Mouse (Mus musculus) midbrain, embryonic 15.5 days (tissue): ENCODE data around the gene Ly6g5c. TPM values are rescaled to one million over a fixed set of nuclear protein-coding genes. Genes with fewer than 3 reads are reported as not detected.

Source experiments
- ATAC-seq: fragments of 200-750 bp; cut with Nextera tagmentation; replicated peaks from 2 replicates; pipeline ENCODE4 v1.8.0; 2017; ENCODE audit warnings: moderate TSS enrichment
- H3K27ac ChIP-seq: fragments of 300-500 bp; sonication (generic); 2 replicates; pipeline ENCODE4 v1.5.1; 2015; ENCODE audit warnings: mild to moderate bottlenecking, inconsistent platforms
- H3K27me3 ChIP-seq: fragments of 300-500 bp; sonication (generic); replicated peaks from 2 replicates; pipeline ENCODE4 v1.6.1; 2015; ENCODE audit warnings: inconsistent platforms
- H3K36me3 ChIP-seq: fragments of 300-500 bp; sonication (generic); replicated peaks from 2 replicates; pipeline ENCODE4 v1.6.1; 2015; ENCODE audit warnings: inconsistent platforms
- H3K4me1 ChIP-seq: fragments of 300-500 bp; sonication (generic); 2 replicates; pipeline ENCODE4 v1.6.1; 2015; ENCODE audit warnings: inconsistent platforms
- H3K4me2 ChIP-seq: fragments of 300-500 bp; sonication (generic); 2 replicates; pipeline ENCODE4 v1.6.1; 2015; ENCODE audit warnings: inconsistent platforms, mild to moderate bottlenecking, moderate library complexity
- H3K4me3 ChIP-seq: fragments of 300-500 bp; sonication (generic); 2 replicates; pipeline ENCODE4 v1.5.1; 2015; ENCODE audit warnings: mild to moderate bottlenecking, inconsistent platforms
- H3K9ac ChIP-seq: fragments of 300-500 bp; sonication (generic); 2 replicates; pipeline ENCODE4 v1.6.1; 2015; ENCODE audit warnings: mild to moderate bottlenecking, inconsistent platforms
- H3K9me3 ChIP-seq: fragments of 300-500 bp; sonication (generic); 2 replicates; pipeline ENCODE4 v1.6.1; 2016; ENCODE audit warnings: inconsistent platforms
- WGBS: fragments of 180-500 bp; shearing (Covaris S2); methylation state at CpG from one replicate; pipeline ENCODE4 v1.1.7; 2015; ENCODE audit warnings: mixed read lengths; 5-methylcytosine and 5-hydroxymethylcytosine counted together
- polyA plus RNA-seq: library from polyadenylated mRNA; unstranded; fragments of >200 nt; fragmentation: Nextera tagmentation; extraction: Ambion mirVana; gene quantifications from 2 replicates; pipeline ENCODE4 v1.2.1, GENCODE M21; 2015

Ly6g5c gene
- not detected in 2 replicates for polyA plus RNA-seq

DNA sequence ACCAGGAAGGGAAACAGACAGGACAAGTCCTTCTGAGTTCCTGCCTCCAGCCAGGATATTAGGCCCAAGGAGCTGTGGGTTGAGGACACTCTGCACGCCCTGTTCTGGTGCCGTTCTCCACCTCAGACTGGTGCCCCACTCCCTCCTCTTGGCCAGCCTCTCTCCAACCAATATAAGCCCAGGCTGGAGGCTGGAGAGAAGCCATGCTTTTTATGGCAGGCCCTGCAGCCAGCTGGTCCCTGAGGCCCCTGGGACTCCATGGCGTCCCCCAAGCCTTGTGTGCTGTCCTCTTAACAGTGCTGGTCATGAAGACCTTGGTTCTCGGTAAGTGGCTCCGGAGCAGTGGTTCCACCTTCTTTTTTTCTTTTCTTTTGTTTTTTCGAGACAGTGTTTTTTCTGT is at the start of gene Ly6g5c:
Ly6g5c (plus strand) TSS at position 183 of the 400 bp plus-strand sequence.
- Histone ChIP-seq H3K4me2 (no peak within 1 kb of the TSS), H3K4me3 (no peak within 1 kb of the TSS), H3K4me1 (peaks cover 6% of the 10 kb centered on the region; the same call in 1 of the 2 replicates), H3K36me3 (peaks cover 7% of the 10 kb centered on the region; the same call in 1 of the 2 replicates), H3K27ac (no peak within 1 kb of the TSS), H3K9ac (no peak within 1 kb of the TSS), H3K27me3 (no peaks in the 10 kb centered on the region), H3K9me3 (no peaks in the 10 kb centered on the region)
- 82% methylated on average over 6 of the region's 6 CpGs for WGBS
- ATAC-seq, result no peak

- Histone ChIP-seq H3K36me3 (peaks cover 4% of the 10 kb centered on the region; the same call in 1 of the 2 replicates), H3K9ac (peak overlapping the region; percentile 71), H3K27me3 (peaks cover 4% of the 10 kb centered on the region; the same call in 1 of the 2 replicates), H3K4me1 (peaks cover 20% of the 10 kb centered on the region), H3K4me2 (peak overlapping the region; percentile 76), H3K9me3 (no peaks in the 10 kb centered on the region), H3K4me3 (peak overlapping the region; percentile 72), H3K27ac (peak overlapping the region; percentile 84)
- WGBS, result 68% methylated on average over 9 of the region's 9 CpGs
- ATAC-seq, result peak; percentile 19; the same call in 1 of the 2 replicates
Measured at GRCm38 (mm10) chr17:35058316-35058715, 49.8 kb upstream of the Ly6g5c start.

DNA sequence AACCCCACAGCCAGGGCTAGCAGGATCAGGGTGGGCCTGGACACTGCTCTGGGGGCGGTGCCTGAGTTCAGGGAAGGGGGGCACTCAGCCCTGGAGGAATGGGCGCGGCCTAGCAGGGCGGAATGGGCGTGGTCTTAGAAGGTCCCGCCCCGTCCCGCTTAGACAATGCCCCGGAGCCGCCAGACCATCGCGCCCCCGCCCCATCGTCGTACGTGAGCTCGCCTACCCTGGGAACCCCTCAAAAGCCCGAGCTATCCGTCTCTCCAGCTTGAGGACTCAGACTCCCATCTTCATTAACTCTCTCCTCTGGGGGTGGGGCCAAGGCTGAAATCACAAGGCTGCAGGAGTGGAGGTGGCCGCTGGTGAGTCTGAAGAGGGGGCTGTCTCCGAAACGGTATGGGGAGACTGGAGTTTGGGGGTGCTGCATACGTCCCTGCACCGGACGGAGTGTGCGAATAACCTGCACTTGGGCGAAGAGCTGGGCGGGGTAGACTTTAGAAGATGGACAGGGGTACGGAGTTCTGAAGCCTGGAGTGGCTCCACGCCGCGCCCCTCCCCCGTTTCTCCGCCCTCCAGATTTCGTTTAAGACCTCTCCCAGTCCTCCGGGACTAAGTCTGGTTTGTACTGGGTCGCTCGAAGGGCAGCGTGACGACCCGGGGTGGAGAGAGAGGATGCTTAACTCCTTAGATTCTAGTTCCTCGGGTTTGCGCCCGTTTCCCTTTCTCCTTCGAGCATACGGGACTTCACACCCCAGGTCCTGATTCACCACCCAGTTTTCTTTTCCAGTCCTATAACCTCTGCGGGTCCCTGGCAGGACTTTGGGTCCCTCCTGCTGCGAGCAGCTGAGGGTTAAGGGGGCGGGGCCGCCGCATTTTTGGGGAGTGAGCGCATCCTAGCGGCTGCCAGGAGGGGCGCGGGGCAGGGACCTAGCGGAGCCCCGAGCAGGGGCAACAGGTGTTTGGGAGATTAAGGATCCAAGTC is 48.9 kb upstream of the Ly6g5c start, which contains the start of gene Ddah2:
Ddah2 (plus strand) TSS at position 125 of the 982 bp plus-strand sequence.
- Histone ChIP-seq H3K4me1 (peaks cover 20% of the 10 kb centered on the region), H3K27ac (peak within 1 kb of the TSS; percentile 84), H3K27me3 (peaks cover 13% of the 10 kb centered on the region), H3K9ac (peak within 1 kb of the TSS; percentile 71), H3K36me3 (peaks cover 4% of the 10 kb centered on the region; the same call in 1 of the 2 replicates), H3K4me2 (peak within 1 kb of the TSS; percentile 76), H3K4me3 (peak within 1 kb of the TSS; percentile 72), H3K9me3 (no peaks in the 10 kb centered on the region)
- under 1% methylated on average over 57 of the region's 57 CpGs for WGBS
- ATAC-seq, result peak; percentile 89

DNA sequence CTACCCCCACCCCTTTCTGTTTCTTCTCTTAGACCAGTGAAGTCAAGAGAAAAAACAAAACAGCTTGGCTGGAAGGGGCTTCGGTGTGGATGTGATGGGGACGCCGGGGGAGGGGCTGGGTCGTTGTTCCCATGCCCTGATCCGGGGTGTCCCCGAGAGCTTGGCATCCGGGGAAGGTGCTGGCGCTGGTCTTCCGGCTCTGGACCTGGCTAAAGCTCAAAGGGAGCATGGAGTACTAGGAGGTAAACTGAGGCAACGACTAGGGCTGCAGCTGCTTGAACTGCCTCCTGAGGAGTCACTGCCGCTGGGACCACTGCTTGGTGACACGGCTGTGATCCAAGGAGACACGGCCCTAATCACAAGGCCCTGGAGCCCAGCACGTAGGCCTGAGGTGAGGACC is 48.0 kb upstream of the Ly6g5c start:
- Histone ChIP-seq H3K4me3 (peak overlapping the region; percentile 72), H3K27ac (no peak overlapping the region), H3K36me3 (peaks cover 4% of the 10 kb centered on the region; the same call in 1 of the 2 replicates), H3K9ac (peak overlapping the region; percentile 71), H3K4me1 (peaks cover 23% of the 10 kb centered on the region), H3K27me3 (peaks cover 21% of the 10 kb centered on the region), H3K4me2 (peak overlapping the region; percentile 76), H3K9me3 (no peaks in the 10 kb centered on the region)
- WGBS, result 24% methylated on average over 14 of the region's 14 CpGs
- ATAC-seq, result peak; percentile 37

- Histone ChIP-seq H3K4me3 (peak overlapping the region; percentile 72), H3K36me3 (peaks cover 4% of the 10 kb centered on the region; the same call in 1 of the 2 replicates), H3K9ac (peak overlapping the region; percentile 71; the same call in 1 of the 2 replicates), H3K27me3 (peaks cover 28% of the 10 kb centered on the region), H3K27ac (no peak overlapping the region), H3K4me1 (peaks cover 30% of the 10 kb centered on the region), H3K9me3 (no peaks in the 10 kb centered on the region), H3K4me2 (peak overlapping the region; percentile 76)
- ATAC-seq, result no peak
- 60% methylated on average over 22 of the region's 22 CpGs for WGBS
Measured at GRCm38 (mm10) chr17:35060737-35061297, 47.3 kb upstream of the Ly6g5c start.

GRCm38 (mm10) chr17:35061299-35061698 is 46.8 kb upstream of the Ly6g5c start:
- no peak for ATAC-seq
- Histone ChIP-seq H3K36me3 (peaks cover 4% of the 10 kb centered on the region; the same call in 1 of the 2 replicates), H3K4me3 (no peak overlapping the region), H3K27ac (no peak overlapping the region), H3K4me2 (no peak overlapping the region), H3K9ac (no peak overlapping the region; the same call in 1 of the 2 replicates), H3K4me1 (peaks cover 30% of the 10 kb centered on the region), H3K27me3 (peaks cover 33% of the 10 kb centered on the region), H3K9me3 (no peaks in the 10 kb centered on the region)
- 89% methylated on average over 8 of the region's 8 CpGs for WGBS

DNA sequence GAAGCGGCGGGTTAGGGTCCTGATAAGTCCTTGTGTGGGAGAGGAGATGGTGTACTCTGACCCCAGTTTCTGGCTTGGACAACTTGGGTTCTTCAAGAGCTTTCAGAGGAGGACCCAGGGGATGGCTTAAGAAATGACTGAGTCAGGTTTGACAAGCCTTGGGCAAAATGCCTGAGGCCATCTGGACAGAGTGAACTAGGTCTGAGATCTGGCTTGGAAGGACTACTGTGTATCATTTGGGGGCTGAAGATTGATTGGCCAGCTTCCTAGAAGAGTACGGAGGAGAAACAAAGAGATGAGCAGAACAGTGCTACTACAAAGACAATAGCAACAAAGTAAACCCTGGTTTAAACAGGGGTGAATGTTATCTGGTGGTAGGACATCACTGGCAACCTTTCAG is 44.6 kb upstream of the Ly6g5c start:
- Histone ChIP-seq H3K4me3 (no peak overlapping the region), H3K4me1 (peaks cover 27% of the 10 kb centered on the region), H3K9ac (no peak overlapping the region), H3K27me3 (peaks cover 41% of the 10 kb centered on the region), H3K9me3 (no peaks in the 10 kb centered on the region), H3K4me2 (no peak overlapping the region), H3K27ac (no peak overlapping the region), H3K36me3 (peaks cover 4% of the 10 kb centered on the region; the same call in 1 of the 2 replicates)
- 95% methylated on average over 3 of the region's 3 CpGs for WGBS
- ATAC-seq, result no peak

- Histone ChIP-seq H3K4me2 (no peak overlapping the region), H3K36me3 (peaks cover 4% of the 10 kb centered on the region; the same call in 1 of the 2 replicates), H3K4me3 (no peak overlapping the region), H3K9ac (no peak overlapping the region), H3K9me3 (no peaks in the 10 kb centered on the region), H3K27ac (no peak overlapping the region), H3K4me1 (peaks cover 24% of the 10 kb centered on the region), H3K27me3 (peaks cover 41% of the 10 kb centered on the region)
- ATAC-seq, result no peak
- WGBS, result 31% methylated on average over 10 of the region's 10 CpGs
Measured at GRCm38 (mm10) chr17:35064378-35064877, 43.7 kb upstream of the Ly6g5c start.

GRCm38 (mm10) chr17:35064951-35065947 is 42.8 kb upstream of the Ly6g5c start, which contains the start of gene Ly6g6c:
Gene Ly6g6c (plus strand): TSS chr17:35065388.
- WGBS, result under 1% methylated on average over 48 of the region's 48 CpGs
- peaks cover 4% of the 10 kb centered on the region; the same call in 1 of the 2 replicates for H3K36me3 ChIP-seq
- no peaks in the 10 kb centered on the region for H3K9me3 ChIP-seq
- peaks cover 18% of the 10 kb centered on the region for H3K4me1 ChIP-seq
- peak within 1 kb of the TSS; percentile 13 for H3K4me3 ChIP-seq
- no peak within 1 kb of the TSS for H3K27ac ChIP-seq
- H3K9ac ChIP-seq, result peak within 1 kb of the TSS; percentile 26; the same call in 1 of the 2 replicates
- no peak for ATAC-seq
- peaks cover 41% of the 10 kb centered on the region for H3K27me3 ChIP-seq
- H3K4me2 ChIP-seq, result peak within 1 kb of the TSS; percentile 43

GRCm38 (mm10) chr17:35066084-35066483 is 42.0 kb upstream of the Ly6g5c start, which contains the start of gene Mpig6b:
Gene Mpig6b (minus strand): TSS chr17:35066184.
- 46% methylated on average over 10 of the region's 10 CpGs for WGBS
- Histone ChIP-seq H3K4me1 (peaks cover 10% of the 10 kb centered on the region; the same call in 1 of the 2 replicates), H3K9ac (peak within 1 kb of the TSS; percentile 26; the same call in 1 of the 2 replicates), H3K4me2 (peak within 1 kb of the TSS; percentile 43), H3K27me3 (peaks cover 41% of the 10 kb centered on the region), H3K27ac (no peak within 1 kb of the TSS), H3K4me3 (peak within 1 kb of the TSS; percentile 13), H3K9me3 (no peaks in the 10 kb centered on the region), H3K36me3 (peaks cover 4% of the 10 kb centered on the region; the same call in 1 of the 2 replicates)
- no peak for ATAC-seq
